Mouse (Mus musculus) liver, embryonic 13.5 days (tissue): Measurements from ENCODE around the gene Iffo2. TPM values are rescaled to one million over a fixed set of nuclear protein-coding genes. Genes with fewer than 3 reads are reported as not detected.

Experiments used
- ATAC-seq: fragments of 200-750 bp; cut with Nextera tagmentation; 2 replicates; pipeline ENCODE4 v1.8.0; 2017; ENCODE audit warnings: low read depth, mild to moderate bottlenecking, moderate number of reproducible peaks, moderate library complexity
- DNase-seq: peaks from one replicate; pipeline ENCODE4 v3.0.0; 2022
- H3K27ac ChIP-seq: fragments of 300-500 bp; sonication (generic); 2 replicates; pipeline ENCODE4 v1.5.1; 2015; ENCODE audit warnings: moderate library complexity, mild to moderate bottlenecking, inconsistent platforms
- H3K27me3 ChIP-seq: fragments of 300-500 bp; sonication (generic); 2 replicates; pipeline ENCODE4 v1.6.1; 2015; ENCODE audit warnings: mild to moderate bottlenecking, inconsistent platforms
- H3K36me3 ChIP-seq: fragments of 300-500 bp; sonication (generic); 2 replicates; pipeline ENCODE4 v1.6.1; 2015; ENCODE audit warnings: mild to moderate bottlenecking, inconsistent platforms
- H3K4me1 ChIP-seq: fragments of 300-500 bp; sonication (generic); replicated peaks from 2 replicates; pipeline ENCODE4 v1.6.1; 2015; ENCODE audit warnings: inconsistent platforms
- H3K4me2 ChIP-seq: fragments of 300-500 bp; sonication (generic); 2 replicates; pipeline ENCODE4 v1.6.1; 2015; ENCODE audit warnings: inconsistent platforms, mild to moderate bottlenecking, moderate library complexity
- H3K4me3 ChIP-seq: fragments of 300-500 bp; sonication (generic); replicated peaks from 2 replicates; pipeline ENCODE4 v1.5.1; 2015; ENCODE audit warnings: mild to moderate bottlenecking, inconsistent platforms
- H3K9ac ChIP-seq: fragments of 300-500 bp; sonication (generic); 2 replicates; pipeline ENCODE4 v1.6.1; 2015; ENCODE audit warnings: mild to moderate bottlenecking, inconsistent platforms
- H3K9me3 ChIP-seq: fragments of 300-500 bp; sonication (generic); replicated peaks from 2 replicates; pipeline ENCODE4 v1.6.1; 2016; ENCODE audit warnings: inconsistent platforms
- WGBS: fragments of 180-500 bp; shearing (Covaris S2); methylation state at CpG from one replicate; pipeline ENCODE4 v1.1.7; 2015; ENCODE audit not compliant: insufficient replicate concordance; 5-methylcytosine and 5-hydroxymethylcytosine counted together
- microRNA-seq: library from miRNA; unstranded; fragments of <30 nt; microRNA quantifications from one replicate; pipeline ENCODE4, GENCODE M21; 2016
- polyA plus RNA-seq: library from polyadenylated mRNA; unstranded; fragments of >200 nt; fragmentation: Nextera tagmentation; extraction: Ambion mirVana; gene quantifications from 2 replicates; pipeline ENCODE4 v1.2.1, GENCODE M21; 2015

The Iffo2 gene
- polyA plus RNA-seq, 1 experiment from 2014 or later = 1.0 TPM

- Histone ChIP-seq H3K4me2 (no peak overlapping the region), H3K9ac (no peak overlapping the region), H3K27ac (no peak overlapping the region), H3K4me1 (peaks cover 3% of the 10 kb centered on the region), H3K4me3 (no peak overlapping the region), H3K36me3 (peaks cover 41% of the 10 kb centered on the region), H3K27me3 (peaks cover 11% of the 10 kb centered on the region), H3K9me3 (no peaks in the 10 kb centered on the region)
- WGBS = 73% methylated on average over 7 of the region's 7 CpGs
- ATAC-seq (no peak), DNase-seq (no peak)
Measured at GRCm38 (mm10) chr4:139646916-139647315, 116.6 kb downstream of the Iffo2 start.

GRCm38 (mm10) chr4:139650086-139650743, 119.9 kb downstream of the Iffo2 start:
- no peak for ATAC-seq
- H3K4me3 ChIP-seq = no peak overlapping the region
- H3K9ac ChIP-seq = no peak overlapping the region
- 62% methylated on average over 15 of the region's 15 CpGs for WGBS
- no peaks in the 10 kb centered on the region for H3K27me3 ChIP-seq
- H3K36me3 ChIP-seq = peaks cover 23% of the 10 kb centered on the region
- DNase-seq = no peak
- no peak overlapping the region for H3K27ac ChIP-seq
- no peaks in the 10 kb centered on the region for H3K9me3 ChIP-seq
- H3K4me2 ChIP-seq = no peak overlapping the region
- H3K4me1 ChIP-seq = no peaks in the 10 kb centered on the region

GRCm38 (mm10) chr4:139650907-139651306, 120.6 kb downstream of the Iffo2 start:
- Histone ChIP-seq H3K4me2 (no peak overlapping the region), H3K36me3 (peaks cover 17% of the 10 kb centered on the region), H3K27me3 (no peaks in the 10 kb centered on the region), H3K4me3 (no peak overlapping the region), H3K27ac (no peak overlapping the region), H3K9ac (no peak overlapping the region), H3K9me3 (no peaks in the 10 kb centered on the region), H3K4me1 (no peaks in the 10 kb centered on the region)
- no peak for DNase-seq
- WGBS = 41% methylated on average over 11 of the region's 11 CpGs
- ATAC-seq = no peak

DNA sequence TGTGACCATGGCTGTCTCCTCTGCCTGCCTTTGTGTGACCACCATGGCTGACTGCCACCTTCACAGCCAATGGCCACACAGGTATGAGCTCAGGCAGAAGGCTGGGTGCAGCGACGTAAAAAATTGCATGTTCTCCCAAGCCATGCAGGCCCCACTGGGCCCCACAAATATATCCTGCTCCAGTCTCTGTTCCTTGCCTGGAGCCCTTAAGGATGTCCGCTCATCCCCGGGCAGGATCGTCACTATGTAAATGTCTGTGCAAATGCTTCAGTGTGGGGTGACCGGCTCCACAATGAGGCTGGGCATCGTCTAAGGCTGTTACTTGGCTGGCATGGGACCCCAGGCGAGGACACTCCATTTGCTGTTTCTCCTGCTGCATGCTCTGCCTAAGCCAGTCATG, 122.9 kb downstream of the Iffo2 start, which contains the start of gene Tas1r2:
TSS of gene Tas1r2 (plus strand) at position 301 of the 400 bp plus-strand sequence.
- Histone ChIP-seq H3K27me3 (no peaks in the 10 kb centered on the region), H3K4me2 (no peak within 1 kb of the TSS), H3K4me1 (no peaks in the 10 kb centered on the region), H3K4me3 (no peak within 1 kb of the TSS), H3K9ac (no peak within 1 kb of the TSS), H3K27ac (no peak within 1 kb of the TSS), H3K9me3 (no peaks in the 10 kb centered on the region), H3K36me3 (peaks cover 3% of the 10 kb centered on the region)
- ATAC-seq (no peak), DNase-seq (no peak)
- 65% methylated on average over 8 of the region's 8 CpGs for WGBS

- 76% methylated on average over 14 of the region's 14 CpGs for WGBS
Measured at GRCm38 (mm10) chr4:139661897-139662296, 131.5 kb downstream of the Iffo2 start.

DNA sequence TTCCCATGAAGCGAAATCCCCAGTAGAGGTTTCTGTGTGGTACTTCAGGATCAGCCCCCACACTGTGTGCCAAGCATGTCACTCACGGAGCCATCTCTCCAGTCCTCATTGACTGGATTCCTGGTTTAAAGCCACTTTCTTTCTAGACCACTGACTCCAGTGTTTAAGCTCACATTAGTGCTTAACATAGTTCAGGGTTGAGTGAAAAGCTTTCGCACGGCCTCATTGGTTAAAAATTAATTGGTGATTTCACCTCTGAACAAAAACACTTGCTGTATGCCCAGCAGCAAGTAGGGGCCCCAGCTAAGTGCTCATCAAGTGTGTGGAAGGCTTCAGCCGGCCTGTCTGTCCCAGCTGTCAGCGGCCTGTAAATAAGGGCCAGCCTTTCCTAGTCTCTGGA, 137.3 kb downstream of the Iffo2 start:
- no peak for DNase-seq
- 63% methylated on average over 6 of the region's 6 CpGs for WGBS
- no peaks in the 10 kb centered on the region for H3K36me3 ChIP-seq
- H3K4me1 ChIP-seq = no peaks in the 10 kb centered on the region
- H3K4me2 ChIP-seq = no peak overlapping the region
- no peak overlapping the region for H3K4me3 ChIP-seq
- no peak for ATAC-seq
- H3K27ac ChIP-seq = no peak overlapping the region
- H3K9me3 ChIP-seq = no peaks in the 10 kb centered on the region
- no peaks in the 10 kb centered on the region for H3K27me3 ChIP-seq
- no peak overlapping the region for H3K9ac ChIP-seq

More at GRCm38 (mm10) chr4:139661897-139662296, 131.5 kb downstream of the Iffo2 start:
- no peak for ATAC-seq
- Histone ChIP-seq H3K9me3 (no peaks in the 10 kb centered on the region), H3K27me3 (no peaks in the 10 kb centered on the region), H3K36me3 (no peaks in the 10 kb centered on the region), H3K4me2 (no peak overlapping the region), H3K4me3 (no peak overlapping the region), H3K9ac (no peak overlapping the region), H3K4me1 (no peaks in the 10 kb centered on the region), H3K27ac (no peak overlapping the region)
- no peak for DNase-seq

DNA sequence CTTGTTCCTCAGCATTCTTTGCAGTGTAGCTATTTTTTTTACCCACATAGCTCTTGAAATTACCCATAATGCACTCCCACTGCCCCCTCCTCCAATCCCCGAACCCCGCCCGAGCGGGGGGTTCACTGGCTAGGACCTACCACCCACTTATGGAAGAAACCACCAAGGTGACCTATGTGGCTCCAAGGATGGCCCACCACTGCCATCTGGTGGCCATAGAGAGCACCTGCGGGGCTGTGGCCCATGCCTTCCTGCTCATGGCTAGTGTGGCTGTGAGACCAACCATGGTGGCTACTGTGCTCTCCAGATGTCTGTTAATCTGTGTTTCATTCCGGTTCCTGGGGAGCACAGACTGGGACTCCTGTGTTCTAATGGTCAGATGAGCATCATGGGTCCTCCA, 139.5 kb downstream of the Iffo2 start:
- DNase-seq (peak; percentile 18), ATAC-seq (peak; percentile 47; the same call in 1 of the 2 replicates)
- Histone ChIP-seq H3K4me1 (no peaks in the 10 kb centered on the region), H3K36me3 (no peaks in the 10 kb centered on the region), H3K27ac (no peak overlapping the region), H3K9ac (no peak overlapping the region), H3K4me2 (no peak overlapping the region), H3K27me3 (no peaks in the 10 kb centered on the region), H3K4me3 (no peak overlapping the region), H3K9me3 (no peaks in the 10 kb centered on the region)
- WGBS = 1% methylated on average over 6 of the region's 6 CpGs

Small RNAs within 50 kb of the gene (microRNA-seq; reads per million reads assigned to microRNA genes)
- gene Gm25571 (not detected), gene Mir7020 (2.6 reads per million)

Other genes with a start within 250 kb of the Iffo2 start
- gene Pqlc2, start 219.8 kb upstream of the Iffo2 start, polyA plus RNA-seq = 9.7 and 10.3 TPM in 2 replicates
- gene Akr7a5, start 219.8 kb upstream of the Iffo2 start, polyA plus RNA-seq = 39.8 and 40.0 TPM in 2 replicates
- gene Mrto4, start 178.0 kb upstream of the Iffo2 start, polyA plus RNA-seq = 141 and 147 TPM in 2 replicates
- gene Emc1, start 178.0 kb upstream of the Iffo2 start, polyA plus RNA-seq = 15.4 and 17.8 TPM in 2 replicates
- 33.8 and 34.5 TPM in 2 replicates for gene Ubr4, start 177.9 kb upstream of the Iffo2 start, polyA plus RNA-seq
- not detected in 2 replicates for gene Gm21969, start 72.6 kb downstream of the Iffo2 start, polyA plus RNA-seq
- gene Aldh4a1, start 92.3 kb downstream of the Iffo2 start, polyA plus RNA-seq = 50.2 and 57.3 TPM in 2 replicates
- gene Tas1r2, start 123.0 kb downstream of the Iffo2 start, polyA plus RNA-seq = not detected in 2 replicates